Mouse (Mus musculus): ENCODE data around the gene Msln. TPM values are rescaled to one million over a fixed set of nuclear protein-coding genes. Genes with fewer than 3 reads are reported as not detected.
A peak's percentile ranks its signal among the peaks of the same experiment; 100 is the strongest.

The Msln gene
- total RNA-seq, 2 experiments from 2014 or later: 0.33 TPM; not detected in 1

GRCm38 (mm10) chr17:25711136-25711535 is 43.0 kb downstream of the Msln start:
- no peak for TF ChIP-seq CTCF (IDR thresholded peaks at IDR 0.05)
- DNase-seq: no peak
- H3K27ac ChIP-seq: no peak overlapping the region
- intact Hi-C loops (cut with DNase I): no loop called here
- H3K4me3 ChIP-seq: no peak overlapping the region

- intact Hi-C loops (cut with DNase I): no loop called here
- Histone ChIP-seq H3K27ac (no peak overlapping the region), H3K4me3 (no peak overlapping the region)
- DNase-seq: no peak
- TF ChIP-seq CTCF (IDR thresholded peaks at IDR 0.05): no peak
Measured at GRCm38 (mm10) chr17:25709994-25710393, 44.2 kb downstream of the Msln start.

GRCm38 (mm10) chr17:25700863-25701496 is 53.2 kb downstream of the Msln start:
- H3K4me3 ChIP-seq: no peak overlapping the region
- intact Hi-C loops (cut with DNase I): no loop called here
- no peak overlapping the region for H3K27ac ChIP-seq
- no peak for DNase-seq
- TF ChIP-seq CTCF (IDR thresholded peaks at IDR 0.05): peak; percentile 33

Small RNA genes within 50 kb of the gene (microRNA-seq; reads per million reads assigned to microRNA genes)
- gene Gm25083 (not detected), gene Mir6966 (not detected)

Other genes starting within 250 kb of the Msln start
- gene Sox8, start 183.7 kb downstream of the Msln start, total RNA-seq (2021): 1 to 10 TPM in 1 of 2 experiments, under 1 TPM in 1; 0.92 to 1.1 TPM
- gene Lmf1, start 175.3 kb downstream of the Msln start, total RNA-seq (2021): 10 to 100 TPM in 1 of 2 experiments, 1 to 10 TPM in 1; 9.7 to 14.9 TPM
- not detected for gene Gng13, start 37.2 kb downstream of the Msln start, total RNA-seq (2021)
- gene Chtf18, start 27.0 kb downstream of the Msln start, total RNA-seq (2021): under 1 TPM; 0.77 to 0.86 TPM
- 1 to 10 TPM; 3.9 to 4.0 TPM for gene Rpusd1, start 26.7 kb downstream of the Msln start, total RNA-seq (2021)
- not detected for gene Mslnl, start 18.3 kb downstream of the Msln start, total RNA-seq (2021)
- 10 to 100 TPM; 28.6 to 38.7 TPM for gene Narfl, start 19.4 kb upstream of the Msln start, total RNA-seq (2021)
- gene Haghl, start 31.3 kb upstream of the Msln start, total RNA-seq (2021): 1 to 10 TPM; 9.0 to 9.1 TPM
- gene Ccdc78, start 32.2 kb upstream of the Msln start, total RNA-seq (2021): not detected
- 10 to 100 TPM; 35.9 to 43.7 TPM for gene Fam173a, start 38.5 kb upstream of the Msln start, total RNA-seq (2021)
- not detected for gene AC134908.4, start 41.3 kb upstream of the Msln start, total RNA-seq (2021)
- gene Metrn, start 42.8 kb upstream of the Msln start, total RNA-seq (2021): 10 to 100 TPM; 40.4 to 41.0 TPM
- gene Fbxl16, start 54.7 kb upstream of the Msln start, total RNA-seq (2021): 1 to 10 TPM; 1.4 to 2.2 TPM
- gene Wdr24, start 69.2 kb upstream of the Msln start, total RNA-seq (2021): 10 to 100 TPM in 1 of 2 experiments, 1 to 10 TPM in 1; 8.7 to 10.0 TPM
- gene Jmjd8, start 74.5 kb upstream of the Msln start, total RNA-seq (2021): 10 to 100 TPM; 11.5 to 13.0 TPM
- gene Stub1, start 79.0 kb upstream of the Msln start, total RNA-seq (2021): 10 to 100 TPM; 85.8 to 93.8 TPM
- 10 to 100 TPM; 17.2 to 20.2 TPM for gene Rhbdl1, start 82.9 kb upstream of the Msln start, total RNA-seq (2021)
- 10 to 100 TPM; 13.0 to 15.9 TPM for gene Gm20683, start 87.4 kb upstream of the Msln start, total RNA-seq (2021)
- gene Rhot2, start 90.5 kb upstream of the Msln start, total RNA-seq (2021): 10 to 100 TPM; 58.1 to 89.3 TPM
- 1 to 10 TPM in 1 of 2 experiments, under 1 TPM in 1; 0.66 to 1.0 TPM for gene Wdr90, start 107.1 kb upstream of the Msln start, total RNA-seq (2021)
- gene Mcrip2, start 114.4 kb upstream of the Msln start, total RNA-seq (2021): 100 to 1,000 TPM in 1 of 2 experiments, 10 to 100 TPM in 1; 85.3 to 117 TPM
- gene Mettl26, start 120.7 kb upstream of the Msln start, total RNA-seq (2021): 10 to 100 TPM; 27.7 to 33.7 TPM
- under 1 TPM; 0.26 to 0.75 TPM for gene Wfikkn1, start 126.5 kb upstream of the Msln start, total RNA-seq (2021)
- 1 to 10 TPM; 8.1 to 9.5 TPM for gene Rab40c, start 165.3 kb upstream of the Msln start, total RNA-seq (2021)
- gene Pigq, start 190.6 kb upstream of the Msln start, total RNA-seq (2021): 10 to 100 TPM; 21.0 to 28.6 TPM
- gene Nhlrc4, start 190.6 kb upstream of the Msln start, total RNA-seq (2021): not detected
- not detected for gene A930017K11Rik, start 198.2 kb upstream of the Msln start, total RNA-seq (2021)
- gene Capn15, start 231.4 kb upstream of the Msln start, total RNA-seq (2021): 1 to 10 TPM; 6.0 to 9.4 TPM

Measured in gastrocnemius, adult 2 months (tissue).